Mouse (Mus musculus) heart, postnatal 25 days (tissue): ENCODE results near the gene Iscu. TPM values are rescaled to one million over a fixed set of nuclear protein-coding genes. Genes with fewer than 3 reads are reported as not detected.

ENCODE experiments used
- DNase-seq: peaks from one replicate; pipeline ENCODE4 v3.0.0; 2022; ENCODE audit warnings: low spot score
- intact Hi-C: fragments of 180-260 bp; cut with DNase I; formaldehyde crosslinking; loops from one replicate; pipeline ENCODE4 v1.15.1; 2025
- total RNA-seq, 2 experiments: library from RNA; stranded (reverse); gene quantifications; 2 replicates each; pipeline ENCODE4 v1.2.3; 2021

Iscu gene
- 100 to 1,000 TPM; 164 to 165 TPM for total RNA-seq

DNA sequence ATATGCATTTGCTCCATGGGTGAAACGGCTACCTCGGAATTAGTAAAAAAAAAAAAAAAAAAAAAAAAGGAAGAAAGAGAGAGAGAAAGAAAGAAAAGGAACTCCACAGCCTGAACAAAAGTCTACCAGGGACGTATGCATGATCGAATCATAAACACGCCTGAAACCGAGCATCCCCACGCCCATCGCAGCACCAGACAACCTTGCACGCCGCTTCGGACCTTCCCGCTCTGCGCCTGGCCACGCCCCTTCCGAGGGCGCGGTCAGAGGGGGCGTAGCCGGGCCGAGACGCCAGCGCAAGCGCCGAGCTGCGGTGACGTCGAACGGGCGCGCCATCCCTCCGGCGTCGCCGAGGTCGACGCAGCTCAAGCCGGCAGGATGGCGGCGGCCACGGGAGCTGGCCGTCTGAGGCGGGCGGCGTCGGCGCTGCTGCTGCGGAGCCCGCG lies at the start of gene Iscu, which contains the start of gene Sart3:
TSS of gene Iscu (plus strand) at position 299 of the 446 bp plus-strand sequence.
TSS of gene Sart3 (minus strand) at position 61 of the 446 bp plus-strand sequence.
- intact Hi-C loops = loop anchor here (5.0 kb wide), 1 partner anchor 180 kb away; no protein-coding TSS in a partner anchor
- peak; percentile 88 for DNase-seq

- intact Hi-C loops = loop anchor here (1.0 to 10.0 kb wide), 4 partner anchors 141 to 357 kb away; no protein-coding TSS in a partner anchor
- DNase-seq = no peak
These were observed 48.8 kb upstream of the Iscu start for GRCm38 (mm10) chr5:113723567-113724237.

GRCm38 (mm10) chr5:113724446-113724845 lies 48.1 kb upstream of the Iscu start, which contains the start of gene 1700069L16Rik:
Gene 1700069L16Rik (minus strand): TSS chr5:113724772.
- intact Hi-C loops = loop anchor here (1.0 to 10.0 kb wide), 3 partner anchors 170 to 358 kb away; no protein-coding TSS in a partner anchor
- DNase-seq = peak; percentile 49

- intact Hi-C loops = loop anchor here (10.0 kb wide), 1 partner anchor 171 kb away; no protein-coding TSS in a partner anchor
- no peak for DNase-seq
These were observed 47.1 kb upstream of the Iscu start for GRCm38 (mm10) chr5:113725417-113725816.

GRCm38 (mm10) chr5:113726618-113727017 lies 45.9 kb upstream of the Iscu start:
- no peak for DNase-seq
- intact Hi-C loops = loop anchor here (10.0 kb wide), 1 partner anchor 172 kb away; no protein-coding TSS in a partner anchor

GRCm38 (mm10) chr5:113727238-113727637 lies 45.3 kb upstream of the Iscu start:
- intact Hi-C loops = loop anchor here (10.0 kb wide), 1 partner anchor 172 kb away; no protein-coding TSS in a partner anchor
- no peak for DNase-seq

- intact Hi-C loops = loop anchor here (10.0 kb wide), 1 partner anchor 173 kb away; no protein-coding TSS in a partner anchor
- no peak for DNase-seq
These were observed 44.5 kb upstream of the Iscu start for GRCm38 (mm10) chr5:113728011-113728410.

DNA sequence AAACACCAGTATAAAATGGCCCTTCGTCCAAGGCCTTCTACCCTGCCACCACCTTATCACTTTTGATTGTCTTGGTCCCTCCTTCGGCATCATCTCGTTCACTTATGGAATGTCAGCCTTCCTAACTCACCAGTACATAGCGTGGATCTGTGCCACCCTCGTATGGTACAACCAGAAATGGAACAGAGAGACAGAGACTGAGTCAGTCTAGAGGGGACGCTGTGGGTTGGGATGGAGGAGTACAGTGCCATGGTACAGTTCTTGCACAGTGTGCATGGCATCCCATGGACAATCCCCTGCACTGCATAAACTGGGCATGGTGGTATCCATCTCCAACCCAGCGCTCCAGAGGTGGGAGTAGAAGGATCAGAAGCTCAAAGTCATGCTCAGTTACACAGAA lies 43.9 kb upstream of the Iscu start:
- intact Hi-C loops = loop anchor here (10.0 kb wide), 1 partner anchor 174 kb away; no protein-coding TSS in a partner anchor
- DNase-seq = no peak

DNA sequence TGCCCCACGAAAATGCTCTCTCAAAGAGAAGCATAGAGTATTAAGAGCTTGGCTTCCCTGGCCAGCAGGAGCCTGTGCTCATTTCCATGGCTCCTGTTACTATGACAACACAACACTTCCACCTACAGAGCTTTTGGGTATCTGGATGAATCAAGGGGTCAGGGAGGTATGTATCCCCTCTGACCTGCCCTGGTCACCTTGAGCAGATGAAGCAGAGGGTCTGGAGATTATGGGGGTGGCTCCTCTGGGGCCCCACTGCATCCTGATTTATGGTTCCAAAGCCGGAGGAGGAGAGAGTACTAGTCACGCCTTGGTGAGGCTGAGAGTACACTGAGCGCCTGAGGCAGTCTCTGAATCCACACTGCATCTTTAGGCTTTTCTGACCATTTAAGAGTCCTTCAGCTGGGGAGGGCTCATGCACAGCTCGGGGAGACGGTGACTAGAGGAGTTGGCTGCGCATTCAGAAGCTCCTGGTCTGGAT lies 41.9 kb upstream of the Iscu start:
- intact Hi-C loops = no loop called here
- no peak for DNase-seq

GRCm38 (mm10) chr5:113731174-113731573 lies 41.4 kb upstream of the Iscu start:
- no peak for DNase-seq
- intact Hi-C loops = no loop called here

DNA sequence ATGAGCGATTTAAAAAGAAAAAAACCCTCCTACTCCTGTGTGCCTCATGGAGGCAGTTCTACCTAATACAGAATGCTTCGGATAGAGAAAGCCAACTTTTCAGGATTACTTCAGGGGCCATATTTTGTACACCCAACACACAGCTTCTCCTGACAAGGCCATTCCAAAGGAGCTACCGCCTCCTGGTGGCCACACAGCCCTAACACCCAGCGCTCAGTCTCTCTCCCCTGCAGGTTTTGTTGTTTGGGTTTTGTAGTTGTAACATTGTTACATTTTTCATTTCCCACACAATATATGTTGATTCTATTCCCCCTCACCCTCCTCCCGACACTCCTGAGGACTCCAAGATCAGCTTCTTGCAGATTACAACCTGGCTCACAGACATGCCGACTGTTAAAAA lies 40.4 kb upstream of the Iscu start:
- intact Hi-C loops = loop anchor here (1.0 to 2.0 kb wide), 2 partner anchors 366 to 823 kb away; no protein-coding TSS in a partner anchor
- no peak for DNase-seq

- no peak for DNase-seq
- intact Hi-C loops = no loop called here
These were observed 38.2 kb upstream of the Iscu start for GRCm38 (mm10) chr5:113734376-113734775.

DNA sequence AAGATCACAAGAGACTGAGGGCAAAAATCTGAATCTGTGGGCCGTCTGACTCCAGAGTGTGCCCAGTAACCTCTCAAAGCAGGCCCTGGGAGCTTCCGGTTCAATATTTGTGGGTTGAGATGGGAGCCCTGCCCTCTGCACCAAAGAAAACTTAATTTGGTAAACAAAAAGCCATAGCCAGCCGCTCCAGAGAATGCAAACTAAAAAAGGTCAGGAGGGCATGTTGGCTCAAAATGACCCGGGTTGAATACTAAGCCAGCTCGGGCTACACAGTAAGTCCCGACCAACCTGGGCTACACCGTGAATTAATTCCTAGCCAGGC lies 37.6 kb upstream of the Iscu start:
- intact Hi-C loops = no loop called here
- no peak for DNase-seq

GRCm38 (mm10) chr5:113735345-113736112 lies 37.0 kb upstream of the Iscu start, which contains the start of gene Ficd:
Gene Ficd (plus strand): TSS chr5:113735803.
- peak; percentile 89 for DNase-seq
- intact Hi-C loops = no loop called here

- DNase-seq = no peak
- intact Hi-C loops = no loop called here
These were observed 36.4 kb upstream of the Iscu start for GRCm38 (mm10) chr5:113736113-113736502.

GRCm38 (mm10) chr5:113736522-113737164 lies 35.9 kb upstream of the Iscu start:
- no peak for DNase-seq
- intact Hi-C loops = loop anchor here (1.0 kb wide), 1 partner anchor 34 kb away; no protein-coding TSS in a partner anchor

- intact Hi-C loops = loop anchor here (1.0 kb wide), 1 partner anchor 33 kb away; no protein-coding TSS in a partner anchor
These were observed 34.8 kb upstream of the Iscu start for GRCm38 (mm10) chr5:113737607-113738237.

DNA sequence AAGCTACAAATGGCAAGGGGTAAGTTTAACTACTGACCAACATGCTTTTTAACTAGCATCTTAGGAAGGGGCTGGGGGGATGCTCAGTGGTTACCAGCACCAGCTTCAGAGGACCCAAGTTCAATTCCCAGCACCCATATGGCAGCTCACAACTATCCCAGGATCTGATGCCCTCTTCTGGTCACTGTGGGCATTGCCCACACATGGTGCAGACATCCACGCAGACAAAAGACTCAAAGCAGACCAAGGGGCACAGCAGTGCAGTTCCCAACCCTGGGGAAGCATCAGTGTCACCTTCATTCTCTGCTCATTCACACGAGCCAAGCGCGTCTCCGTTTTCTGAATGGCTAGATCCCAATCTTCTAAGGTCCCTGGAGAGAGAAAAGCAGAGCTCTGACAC lies 24.9 kb upstream of the Iscu start:
- no peak for DNase-seq
- intact Hi-C loops = no loop called here

More at GRCm38 (mm10) chr5:113737607-113738237, 34.8 kb upstream of the Iscu start:
- DNase-seq = no peak
